Mouse (Mus musculus) CH12.LX (cell line): ENCODE results near the gene 1110032A03Rik. TPM values are rescaled to one million over a fixed set of nuclear protein-coding genes. Genes with fewer than 3 reads are reported as not detected.

Experiments
- DNase-seq: peaks from one replicate; pipeline ENCODE4 v3.0.0-alpha.2; 2013; ENCODE audit errors: extremely low read depth
- H3K27ac ChIP-seq: 2 replicates; pipeline ENCODE4 v1.5.1; 2012; ENCODE audit warnings: low read depth, mild to moderate bottlenecking, control low read depth, moderate library complexity; ENCODE audit not compliant: insufficient read depth
- H3K27me3 ChIP-seq: replicated peaks from 2 replicates; pipeline ENCODE3; 2012; ENCODE audit warnings: inconsistent platforms
- H3K36me3 ChIP-seq, 2 experiments: replicated peaks in 1 of 2; 2 replicates each; pipeline versions ENCODE3 to v1.6.1; 2012; ENCODE audit warnings: inconsistent platforms in 1 of 2, low read length in 1 of 2, mild to moderate bottlenecking in 1 of 2, mixed read lengths in 1 of 2, moderate library complexity in 1 of 2; ENCODE audit not compliant: control insufficient read depth in 1 of 2, insufficient read depth in 1 of 2
- H3K4me1 ChIP-seq, 2 experiments: 2 replicates each; pipeline ENCODE4 v1.6.1; 2012; ENCODE audit warnings: inconsistent platforms in 1 of 2, moderate library complexity in 1 of 2; ENCODE audit not compliant: insufficient read depth in 2 of 2, control insufficient read depth in 1 of 2
- H3K4me2 ChIP-seq: 2 replicates; pipeline ENCODE4 v1.6.1; 2012; ENCODE audit warnings: low read depth, mild to moderate bottlenecking, control low read depth; ENCODE audit not compliant: poor library complexity, insufficient read depth, severe bottlenecking
- H3K4me3 ChIP-seq, 3 experiments: fragments of 150-350 bp in 1 of 3; sonication (generic) in 1 of 3; replicated peaks in 1 of 3; 2 replicates each; pipeline versions ENCODE3 to v1.5.1; 2011 to 2012; ENCODE audit warnings: low read depth in 2 of 3, low read length in 2 of 3, mild to moderate bottlenecking in 2 of 3, moderate library complexity in 2 of 3, control low read depth in 1 of 3, improper control_type of control experiment in 1 of 3, inconsistent platforms in 1 of 3, mixed read lengths in 1 of 3; ENCODE audit not compliant: poor library complexity in 1 of 3
- H3K79me2 ChIP-seq: replicated peaks from 2 replicates; pipeline ENCODE4 v1.6.1; 2012; ENCODE audit warnings: mild to moderate bottlenecking, moderate library complexity; ENCODE audit not compliant: control insufficient read depth, poor library complexity, insufficient read depth, severe bottlenecking; ENCODE audit errors: extremely low read depth
- H3K9ac ChIP-seq: 2 replicates; pipeline ENCODE4 v1.6.1; 2012; ENCODE audit warnings: low read depth, mild to moderate bottlenecking, control low read depth, moderate library complexity; ENCODE audit not compliant: insufficient read depth
- H3K9me3 ChIP-seq: replicated peaks from 2 replicates; pipeline ENCODE3; 2012; ENCODE audit warnings: low read length, inconsistent platforms, mixed read lengths
- BHLHE40 ChIP-seq: IDR thresholded peaks from 2 replicates; pipeline ENCODE4 v1.6.1; 2011; ENCODE audit warnings: mild to moderate bottlenecking, low read depth, low read length, improper control_type of control experiment
- CHD1 ChIP-seq: IDR thresholded peaks from 2 replicates; pipeline ENCODE4 v1.6.1; 2012; ENCODE audit warnings: low read depth, low read length, improper control_type of control experiment, inconsistent platforms
- CHD2 ChIP-seq: IDR thresholded peaks from 2 replicates; pipeline ENCODE4 v1.6.1; 2011; ENCODE audit warnings: low read length, improper control_type of control experiment
- CTCF ChIP-seq, 2 experiments: IDR thresholded peaks in 1 of 2; conservative IDR thresholded peaks in 1 of 2; 2 replicates each; pipeline ENCODE4 v1.5.1; 2011 to 2012; ENCODE audit warnings: low read depth in 2 of 2, low read length in 2 of 2, improper control_type of control experiment in 1 of 2, inconsistent platforms in 1 of 2, mild to moderate bottlenecking in 1 of 2, moderate library complexity in 1 of 2
- ELF1 ChIP-seq: IDR thresholded peaks from 2 replicates; pipeline ENCODE4 v1.6.1; 2014; ENCODE audit warnings: low read depth, mild to moderate bottlenecking, inconsistent platforms, low read length, improper control_type of control experiment
- EP300 ChIP-seq: IDR thresholded peaks from 2 replicates; pipeline ENCODE4 v1.6.1; 2011; ENCODE audit warnings: low read length, improper control_type of control experiment
- ETS1 ChIP-seq: conservative IDR thresholded peaks from 2 replicates; pipeline ENCODE4 v1.6.1; 2012; ENCODE audit warnings: low read depth, mild to moderate bottlenecking, inconsistent platforms, low read length, improper control_type of control experiment, moderate library complexity
- GABPA ChIP-seq: IDR thresholded peaks from 2 replicates; pipeline ENCODE4 v1.6.1; 2012; ENCODE audit warnings: low read depth, low read length, improper control_type of control experiment, inconsistent platforms; ENCODE audit not compliant: insufficient replicate concordance
- IRF4 ChIP-seq: IDR thresholded peaks from 2 replicates; pipeline ENCODE4 v1.6.1; 2014; ENCODE audit warnings: low read depth, mild to moderate bottlenecking, inconsistent platforms, low read length, improper control_type of control experiment
- JUND ChIP-seq: conservative IDR thresholded peaks from 2 replicates; pipeline ENCODE4 v1.6.1; 2011; ENCODE audit warnings: low read depth, low read length, improper control_type of control experiment
- KAT2A ChIP-seq: IDR thresholded peaks from 2 replicates; pipeline ENCODE4 v1.6.1; 2012; ENCODE audit warnings: low read length, improper control_type of control experiment, inconsistent platforms; ENCODE audit not compliant: insufficient replicate concordance
- MAFK ChIP-seq: IDR thresholded peaks from 2 replicates; pipeline ENCODE4 v1.6.1; 2011; ENCODE audit warnings: low read length, improper control_type of control experiment; ENCODE audit not compliant: insufficient replicate concordance
- MAX ChIP-seq: IDR thresholded peaks from 2 replicates; pipeline ENCODE4 v1.6.1; 2011; ENCODE audit warnings: low read length, improper control_type of control experiment
- MXI1 ChIP-seq: IDR thresholded peaks from 2 replicates; pipeline ENCODE4 v1.6.1; 2011; ENCODE audit warnings: mild to moderate bottlenecking, low read depth, low read length, improper control_type of control experiment
- MYC ChIP-seq: IDR thresholded peaks from 2 replicates; pipeline ENCODE4 v1.6.1; 2011; ENCODE audit warnings: low read depth, mild to moderate bottlenecking, improper control_type of control experiment, low read length
- NELFE ChIP-seq: IDR thresholded peaks from 2 replicates; pipeline ENCODE4 v1.6.1; 2011; ENCODE audit warnings: low read depth, low read length, improper control_type of control experiment
- PAX5 ChIP-seq: IDR thresholded peaks from 2 replicates; pipeline ENCODE4 v1.6.1; 2012; ENCODE audit warnings: low read length, inconsistent platforms, mixed read lengths
- POLR2A ChIP-seq: IDR thresholded peaks from 2 replicates; pipeline ENCODE4 v1.6.1; 2011; ENCODE audit warnings: low read depth, mild to moderate bottlenecking, improper control_type of control experiment, low read length
- POLR2AphosphoS2 ChIP-seq: IDR thresholded peaks from 2 replicates; pipeline ENCODE4 v1.6.1; 2011; ENCODE audit warnings: low read depth, low read length, improper control_type of control experiment
- RAD21 ChIP-seq: IDR thresholded peaks from 2 replicates; pipeline ENCODE4 v1.6.1; 2011; ENCODE audit warnings: low read depth, mild to moderate bottlenecking, low read length, improper control_type of control experiment, moderate library complexity
- SIN3A ChIP-seq: IDR thresholded peaks from 2 replicates; pipeline ENCODE4 v1.6.1; 2012; ENCODE audit warnings: low read length, improper control_type of control experiment, inconsistent platforms
- SMC3 ChIP-seq: IDR thresholded peaks from 2 replicates; pipeline ENCODE4 v1.6.1; 2011; ENCODE audit warnings: low read depth, low read length, improper control_type of control experiment
- TBP ChIP-seq: conservative IDR thresholded peaks from 2 replicates; pipeline ENCODE4 v1.6.1; 2011; ENCODE audit warnings: low read depth, low read length, improper control_type of control experiment
- TCF12 ChIP-seq: IDR thresholded peaks from 2 replicates; pipeline ENCODE4 v1.6.1; 2014; ENCODE audit warnings: low read depth, mild to moderate bottlenecking, inconsistent platforms, low read length, improper control_type of control experiment
- ZKSCAN1 ChIP-seq: IDR thresholded peaks from 2 replicates; pipeline ENCODE4 v1.6.1; 2012; ENCODE audit warnings: low read depth, inconsistent platforms, low read length, improper control_type of control experiment, borderline replicate concordance
- ZMIZ1 ChIP-seq: IDR thresholded peaks from 2 replicates; pipeline ENCODE4 v1.6.1; 2012; ENCODE audit warnings: low read depth, mild to moderate bottlenecking, inconsistent platforms, low read length, improper control_type of control experiment
- ZNF384 ChIP-seq: IDR thresholded peaks from 2 replicates; pipeline ENCODE4 v1.6.1; 2012; ENCODE audit warnings: low read depth, low read length, improper control_type of control experiment, inconsistent platforms
- dilution Hi-C: fragments of 300-500 bp; cut with MboI; formaldehyde crosslinking; loops from 2 replicates; pipeline ENCODE4 v1.14.3; 2020; ENCODE audit warnings: low sequenced_read_pairs; ENCODE audit not compliant: extremely low pct_unique_long_range_greater_than_20kb, extremely low pct_ligation_motif_present
- in situ Hi-C: fragments of 300-500 bp; cut with MboI; formaldehyde crosslinking; loops from 3 replicates; pipeline ENCODE4 v1.14.3; 2019; ENCODE audit warnings: low sequenced_read_pairs, low pct_ligation_motif_present, low pct_unique_long_range_greater_than_20kb, mixed read lengths
- polyA plus RNA-seq: library from polyadenylated mRNA; unstranded; fragments of >175 nt; gene quantifications from 2 replicates; pipeline ENCODE4 v1.2.1, GENCODE M21; 2012; ENCODE audit warnings: low read depth; ENCODE audit not compliant: insufficient read length
- total RNA-seq, 2 experiments: library from RNA; depleted of rRNA; stranded (reverse); fragments of 300-350 nt in 1 of 2; fragments of >200 nt in 1 of 2; gene quantifications; 2 replicates each; pipeline ENCODE4 v1.2.3; 2012 to 2014

The 1110032A03Rik gene
- total and polyA plus RNA-seq, 3 experiments: 7.7 to 11.3 (median 9.0) TPM

DNA sequence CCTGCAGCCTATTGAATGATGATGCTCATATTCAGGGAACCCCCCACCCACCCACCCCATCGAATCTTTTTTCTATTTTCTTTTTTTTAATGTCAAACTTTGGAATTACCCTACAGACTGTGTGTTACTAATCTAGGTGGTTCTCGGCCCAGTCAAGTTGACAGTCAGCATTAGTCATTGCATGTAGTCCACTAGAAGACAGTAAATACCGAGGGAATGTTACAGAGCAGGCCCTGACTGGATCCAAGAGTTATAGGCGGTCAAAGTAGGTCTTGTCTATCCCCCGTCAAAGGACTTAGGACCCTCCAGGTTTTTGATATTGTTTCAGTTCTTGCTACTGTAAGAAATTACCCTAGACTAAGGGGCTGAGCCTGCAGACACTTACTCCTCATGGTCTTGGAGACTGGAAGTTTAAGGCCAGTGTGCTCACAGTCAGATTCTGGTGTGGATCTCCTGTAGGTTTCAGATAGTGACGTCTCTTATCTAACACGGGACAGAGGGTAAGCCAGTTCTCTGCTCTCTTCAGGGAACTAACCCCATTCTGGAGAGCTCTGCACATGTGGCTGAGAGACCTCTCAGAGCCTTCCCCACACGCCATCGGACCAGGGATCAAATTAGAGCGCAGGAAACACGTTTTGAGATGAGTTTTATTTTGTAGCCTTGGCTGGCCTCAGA, 48.6 kb upstream of the 1110032A03Rik start:
- peaks cover 6 to 27% of the 10 kb centered on the region in 2 experiments; a peak in 3 of 4 replicates for H3K4me1 ChIP-seq
- H3K4me3 ChIP-seq: no peak overlapping the region
- TF ChIP-seq MXI1 (no peak), KAT2A (no peak), ZMIZ1 (no peak), NELFE (no peak), TBP (no peak), POLR2AphosphoS2 (no peak), SMC3 (no peak), EP300 (no peak), IRF4 (no peak), PAX5 (no peak), CHD1 (no peak), JUND (no peak), ZKSCAN1 (no peak), CHD2 (no peak), GABPA (no peak), ZNF384 (no peak), ELF1 (no peak)
- H3K27me3 ChIP-seq: no peaks in the 10 kb centered on the region
- H3K9ac ChIP-seq: no peak overlapping the region
- in situ Hi-C loops: no loop called here
- H3K4me2 ChIP-seq: no peak overlapping the region
- no peaks in the 10 kb centered on the region for H3K79me2 ChIP-seq
- no peak overlapping the region for H3K27ac ChIP-seq
- peaks cover 3 to 53% of the 10 kb centered on the region in 2 experiments for H3K36me3 ChIP-seq
- dilution Hi-C loops: no loop called here
- DNase-seq: no peak
- no peaks in the 10 kb centered on the region for H3K9me3 ChIP-seq

DNA sequence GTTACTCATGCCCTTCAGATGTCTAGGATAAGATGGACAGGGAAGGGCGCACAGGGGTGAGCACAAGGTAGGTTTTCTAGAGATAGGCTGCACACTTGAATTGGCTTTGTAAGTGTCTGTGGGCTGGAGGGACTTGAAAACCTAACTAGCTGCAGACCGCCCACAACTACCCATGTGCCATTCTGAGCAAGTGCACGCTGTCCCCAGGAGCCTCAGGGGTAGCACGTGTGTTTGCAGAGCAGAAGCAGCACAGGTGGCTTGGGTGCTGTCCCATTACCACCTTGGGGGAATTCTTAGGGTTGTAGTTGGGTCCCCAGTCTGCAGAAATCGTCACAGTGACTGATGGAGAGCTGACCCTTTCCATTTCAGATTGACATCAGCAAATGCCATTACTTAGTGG, 46.9 kb upstream of the 1110032A03Rik start:
- peak; percentile 45 for DNase-seq
- dilution Hi-C loops: no loop called here
- H3K27ac ChIP-seq: no peak overlapping the region
- H3K79me2 ChIP-seq: no peaks in the 10 kb centered on the region
- peaks cover 3 to 56% of the 10 kb centered on the region in 2 experiments for H3K36me3 ChIP-seq
- in situ Hi-C loops: no loop called here
- H3K27me3 ChIP-seq: no peaks in the 10 kb centered on the region
- no peak overlapping the region for H3K4me3 ChIP-seq
- H3K9me3 ChIP-seq: no peaks in the 10 kb centered on the region
- no peak overlapping the region for H3K4me2 ChIP-seq
- TF ChIP-seq MXI1 (peak; percentile 58; the same call in 1 of the 2 replicates), MAFK (no peak), MAX (peak; percentile 76), SIN3A (no peak), RAD21 (no peak), CHD1 (no peak), BHLHE40 (peak; percentile 91), ETS1 (peak; percentile 65), JUND (no peak), IRF4 (no peak), CTCF (conservative IDR thresholded peaks at IDR 0.05 in 1 of 2, IDR thresholded peaks at IDR 0.05 in 1 of 2; ENCODE audit: low read depth in 2 of 2, low read length in 2 of 2) (no peak), PAX5 (no peak), TCF12 (no peak), POLR2A (no peak), TBP (no peak), MYC (0 out of 2 replicates have a peak, but pooled peaks have one; percentile 43)
- peaks cover 6 to 27% of the 10 kb centered on the region in 2 experiments; a peak in 3 of 4 replicates for H3K4me1 ChIP-seq
- no peak overlapping the region for H3K9ac ChIP-seq
